Mouse (Mus musculus): ENCODE measurements around the gene Adgrg5.

GRCm38 (mm10) chr8:94919256-94919655 is 4.2 kb upstream of the Adgrg5 start:
- TF ChIP-seq CTCF (IDR thresholded peaks at IDR 0.05; ENCODE audit: control insufficient read depth, insufficient read depth, insufficient replicate concordance, low read depth, low read length): no peak
- TF ChIP-seq POLR2A (IDR thresholded peaks at IDR 0.05; ENCODE audit: control insufficient read depth, low read depth, low read length): no peak
